Mouse (Mus musculus): ENCODE data around the gene Mis12. TPM values are rescaled to one million over a fixed set of nuclear protein-coding genes. Genes with fewer than 3 reads are reported as not detected.
A peak's percentile ranks its signal among the peaks of the same experiment; 100 is the strongest.

The Mis12 gene
- polyA plus RNA-seq, 1 experiment from 2014 or later: 67.8 TPM

GRCm38 (mm10) chr11:71001167-71001566 lies 18.2 kb upstream of the Mis12 start:
- Histone ChIP-seq H3K4me3 (no peak overlapping the region), H3K27me3 (ENCODE audit: low read depth, poor library complexity, severe bottlenecking) (no peaks in the 10 kb centered on the region), H3K27ac (replicated peaks) (no peak overlapping the region), H3K4me1 (peaks cover 22% of the 10 kb centered on the region), H3K9me3 (replicated peaks) (no peaks in the 10 kb centered on the region), H3K36me3 (peaks cover 47% of the 10 kb centered on the region)
- DNase-seq (ENCODE audit: low spot score): no peak
- 92% methylated on average over 4 of the region's 4 CpGs for WGBS

DNA sequence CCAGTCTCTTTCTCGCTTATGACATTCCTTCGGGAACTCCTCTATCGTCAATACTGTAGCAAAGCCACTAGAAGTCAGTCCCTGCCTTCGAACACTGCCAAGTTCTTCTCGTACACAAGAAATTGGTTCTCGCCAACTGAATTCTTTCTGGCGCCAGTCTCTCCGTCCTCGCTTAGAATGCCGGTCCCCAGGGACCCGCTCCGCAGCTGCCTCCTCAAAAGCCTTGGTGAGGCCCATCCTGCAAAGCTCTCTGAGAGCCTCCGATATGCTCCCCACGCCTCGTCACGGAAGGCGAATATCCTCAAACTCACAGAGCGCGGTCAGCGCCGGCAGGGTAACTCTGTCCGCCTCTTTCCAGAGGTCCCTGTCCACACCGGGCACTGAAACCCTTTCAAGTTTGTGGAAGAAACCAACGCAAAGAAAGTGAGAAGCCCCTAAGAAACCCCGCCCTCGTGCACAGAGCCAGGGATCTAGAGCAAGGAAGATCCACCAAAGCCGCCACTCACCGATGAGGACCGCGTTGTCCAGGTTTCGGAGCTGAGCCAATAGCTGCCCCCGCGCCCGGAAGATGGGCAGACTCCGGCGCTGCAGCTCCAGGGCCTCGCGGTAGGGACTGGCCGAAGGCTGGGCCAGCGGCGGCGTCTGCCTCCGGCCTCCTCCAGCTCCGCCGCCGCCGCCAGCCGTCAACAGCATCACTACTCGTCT lies 15.6 kb upstream of the Mis12 start:
- WGBS: under 1% methylated on average over 49 of the region's 49 CpGs
- Histone ChIP-seq H3K4me1 (peaks cover 22% of the 10 kb centered on the region), H3K27ac (replicated peaks) (peak overlapping the region; percentile 83), H3K9me3 (replicated peaks) (no peaks in the 10 kb centered on the region), H3K4me3 (peak overlapping the region; percentile 89), H3K27me3 (ENCODE audit: low read depth, poor library complexity, severe bottlenecking) (no peaks in the 10 kb centered on the region), H3K36me3 (peaks cover 43% of the 10 kb centered on the region)
- DNase-seq (ENCODE audit: low spot score): peak; percentile 45

GRCm38 (mm10) chr11:71004316-71004773 lies 15.1 kb upstream of the Mis12 start, which contains the start of gene Dhx33:
TSS of gene Dhx33 (minus strand) at chr11:71004437.
- WGBS: under 1% methylated on average over 35 of the region's 35 CpGs
- H3K4me1 ChIP-seq: peaks cover 22% of the 10 kb centered on the region
- peak within 1 kb of the TSS; percentile 89 for H3K4me3 ChIP-seq
- peaks cover 42% of the 10 kb centered on the region for H3K36me3 ChIP-seq
- H3K9me3 ChIP-seq (replicated peaks): no peaks in the 10 kb centered on the region
- H3K27ac ChIP-seq (replicated peaks): peak within 1 kb of the TSS; percentile 83
- H3K27me3 ChIP-seq (ENCODE audit: low read depth, poor library complexity, severe bottlenecking): no peaks in the 10 kb centered on the region
- DNase-seq (ENCODE audit: low spot score): peak; percentile 98

GRCm38 (mm10) chr11:71005046-71005445 lies 14.4 kb upstream of the Mis12 start:
- Histone ChIP-seq H3K9me3 (replicated peaks) (no peaks in the 10 kb centered on the region), H3K4me3 (peak overlapping the region; percentile 89), H3K36me3 (peaks cover 42% of the 10 kb centered on the region), H3K4me1 (peaks cover 22% of the 10 kb centered on the region), H3K27ac (replicated peaks) (peak overlapping the region; percentile 83), H3K27me3 (ENCODE audit: low read depth, poor library complexity, severe bottlenecking) (no peaks in the 10 kb centered on the region)
- no peak for DNase-seq (ENCODE audit: low spot score)
- WGBS: 67% methylated on average over 5 of the region's 5 CpGs

DNA sequence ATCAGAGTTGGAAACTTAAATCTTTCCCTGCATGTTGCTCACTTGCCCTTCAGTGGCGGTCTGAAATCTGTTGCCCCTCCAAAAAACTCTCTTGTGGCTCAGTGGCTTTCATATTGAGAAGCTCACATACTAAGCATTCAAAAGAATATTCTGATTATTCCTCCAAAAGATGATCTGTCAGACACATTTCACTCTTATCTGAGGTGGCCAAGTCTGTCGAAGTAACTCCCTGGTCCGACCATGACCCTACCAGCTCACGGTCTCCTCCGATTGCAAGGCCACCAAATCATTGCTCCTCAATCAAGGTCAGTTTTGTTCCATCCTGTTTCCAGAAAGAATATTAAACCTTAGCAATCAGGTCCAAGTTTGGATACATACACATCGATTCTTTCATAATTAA lies 12.4 kb upstream of the Mis12 start:
- no peak for DNase-seq (ENCODE audit: low spot score)
- no peak overlapping the region for H3K4me3 ChIP-seq
- H3K9me3 ChIP-seq (replicated peaks): no peaks in the 10 kb centered on the region
- H3K36me3 ChIP-seq: peaks cover 49% of the 10 kb centered on the region
- no peak overlapping the region for H3K27ac ChIP-seq (replicated peaks)
- H3K27me3 ChIP-seq (ENCODE audit: low read depth, poor library complexity, severe bottlenecking): no peaks in the 10 kb centered on the region
- 96% methylated on average over 6 of the region's 6 CpGs for WGBS
- H3K4me1 ChIP-seq: peaks cover 22% of the 10 kb centered on the region

- Histone ChIP-seq H3K9me3 (replicated peaks) (no peaks in the 10 kb centered on the region), H3K4me3 (no peak overlapping the region), H3K4me1 (peaks cover 14% of the 10 kb centered on the region), H3K27ac (replicated peaks) (no peak overlapping the region), H3K27me3 (ENCODE audit: low read depth, poor library complexity, severe bottlenecking) (no peaks in the 10 kb centered on the region), H3K36me3 (peaks cover 57% of the 10 kb centered on the region)
- WGBS: 91% methylated on average over 7 of the region's 7 CpGs
- no peak for DNase-seq (ENCODE audit: low spot score)
Observed at GRCm38 (mm10) chr11:71007831-71008230, 11.6 kb upstream of the Mis12 start.

DNA sequence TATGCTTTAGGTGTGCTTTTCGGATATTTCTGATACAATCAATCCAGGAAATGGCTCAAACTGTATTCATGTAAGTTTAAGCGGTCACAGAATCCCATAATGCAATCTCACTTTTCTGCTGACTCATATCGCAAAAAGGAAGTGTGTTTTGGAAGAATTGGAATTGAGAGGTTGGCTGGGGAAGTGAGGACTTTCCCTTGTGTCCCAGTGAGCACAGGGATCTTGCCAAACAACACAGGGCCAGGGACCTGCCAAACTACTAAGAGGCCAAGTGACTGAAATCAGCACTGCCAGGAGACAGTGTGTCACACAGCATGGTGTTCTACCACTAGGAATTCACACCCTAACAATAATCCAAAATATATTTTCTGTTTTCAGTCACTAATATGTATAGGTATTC lies 11.1 kb upstream of the Mis12 start:
- H3K36me3 ChIP-seq: peaks cover 62% of the 10 kb centered on the region
- H3K27me3 ChIP-seq (ENCODE audit: low read depth, poor library complexity, severe bottlenecking): no peaks in the 10 kb centered on the region
- WGBS: 97% methylated on average over 3 of the region's 3 CpGs
- H3K27ac ChIP-seq (replicated peaks): no peak overlapping the region
- H3K4me3 ChIP-seq: no peak overlapping the region
- no peaks in the 10 kb centered on the region for H3K9me3 ChIP-seq (replicated peaks)
- peaks cover 9% of the 10 kb centered on the region for H3K4me1 ChIP-seq
- no peak for DNase-seq (ENCODE audit: low spot score)

- no peak for DNase-seq (ENCODE audit: low spot score)
- no peaks in the 10 kb centered on the region for H3K9me3 ChIP-seq (replicated peaks)
- 95% methylated on average over 7 of the region's 7 CpGs for WGBS
- peaks cover 12% of the 10 kb centered on the region for H3K4me1 ChIP-seq
- peaks cover 67% of the 10 kb centered on the region for H3K36me3 ChIP-seq
- H3K27ac ChIP-seq (replicated peaks): no peak overlapping the region
- H3K4me3 ChIP-seq: no peak overlapping the region
- H3K27me3 ChIP-seq (ENCODE audit: low read depth, poor library complexity, severe bottlenecking): no peaks in the 10 kb centered on the region
Observed at GRCm38 (mm10) chr11:71012743-71013142, 6.7 kb upstream of the Mis12 start.

DNA sequence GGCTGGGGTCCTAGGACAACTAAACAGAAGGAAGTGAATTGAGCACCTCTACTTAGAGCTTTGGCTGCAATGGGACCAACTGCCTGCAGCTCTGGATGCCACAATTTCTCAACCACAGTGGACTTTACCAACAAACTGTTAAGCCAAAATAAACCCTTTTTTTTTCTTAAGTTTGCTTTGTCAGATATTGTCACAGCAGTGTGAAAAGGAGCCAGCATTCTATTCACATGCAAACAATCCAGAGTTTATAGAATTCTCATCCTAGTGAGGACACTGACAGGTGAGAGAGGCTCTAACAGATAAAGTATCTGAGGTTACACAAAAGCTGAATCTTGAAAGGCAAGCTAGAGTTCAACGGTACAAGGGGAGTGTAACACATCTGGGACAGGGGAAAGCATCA lies 2.4 kb upstream of the Mis12 start:
- peaks cover 39% of the 10 kb centered on the region for H3K4me1 ChIP-seq
- H3K36me3 ChIP-seq: peaks cover 42% of the 10 kb centered on the region
- H3K9me3 ChIP-seq (replicated peaks): no peaks in the 10 kb centered on the region
- no peak for DNase-seq (ENCODE audit: low spot score)
- no peaks in the 10 kb centered on the region for H3K27me3 ChIP-seq (ENCODE audit: low read depth, poor library complexity, severe bottlenecking)
- no peak overlapping the region for H3K27ac ChIP-seq (replicated peaks)
- no peak overlapping the region for H3K4me3 ChIP-seq
- WGBS: 92% methylated on average over 1 of the region's 1 CpGs

DNA sequence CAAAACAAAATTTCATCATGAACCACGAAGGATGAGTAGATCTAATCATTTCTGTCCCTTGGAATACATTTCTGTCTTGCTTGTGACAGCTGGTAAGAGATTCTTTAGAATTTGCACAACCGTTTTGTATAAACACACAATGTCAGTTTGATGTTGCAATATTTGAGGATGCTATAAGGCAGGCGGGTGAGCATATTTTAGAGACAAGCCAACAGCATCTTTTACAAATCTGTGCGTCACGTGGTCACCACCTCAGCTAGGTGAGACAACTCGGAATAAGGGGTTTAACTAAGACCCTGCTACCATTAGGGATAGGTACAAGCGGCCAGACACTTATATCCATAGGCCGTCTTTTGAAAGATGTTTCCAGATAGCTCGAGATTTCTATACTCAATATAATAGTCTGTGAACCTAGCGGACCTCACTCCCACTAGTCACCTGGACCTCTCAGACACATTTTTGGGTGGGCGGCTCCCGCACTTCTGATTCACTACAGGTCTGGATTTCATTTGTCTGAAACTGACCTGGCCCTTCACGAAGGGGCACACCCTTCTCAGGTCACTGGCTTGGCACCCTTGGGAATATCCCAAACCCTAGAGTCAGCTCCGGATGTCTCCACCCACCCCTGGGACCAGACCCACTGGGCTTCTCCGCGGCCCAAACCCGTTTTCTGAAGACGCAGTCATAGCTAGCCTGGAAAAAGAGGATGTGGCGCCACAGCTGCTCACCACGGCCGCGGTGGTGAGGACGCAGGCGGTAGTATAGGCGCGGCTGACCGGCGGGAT lies 803 bp upstream of the Mis12 start:
- no peaks in the 10 kb centered on the region for H3K9me3 ChIP-seq (replicated peaks)
- peak overlapping the region; percentile 89 for H3K4me3 ChIP-seq
- 7% methylated on average over 28 of the region's 28 CpGs for WGBS
- DNase-seq (ENCODE audit: low spot score): no peak
- peak overlapping the region; percentile 96 for H3K27ac ChIP-seq (replicated peaks)
- H3K4me1 ChIP-seq: peaks cover 43% of the 10 kb centered on the region
- peaks cover 42% of the 10 kb centered on the region for H3K36me3 ChIP-seq
- no peaks in the 10 kb centered on the region for H3K27me3 ChIP-seq (ENCODE audit: low read depth, poor library complexity, severe bottlenecking)

GRCm38 (mm10) chr11:71028280-71028679 lies 8.9 kb downstream of the Mis12 start:
- no peak overlapping the region for H3K27ac ChIP-seq (replicated peaks)
- H3K4me1 ChIP-seq: peaks cover 29% of the 10 kb centered on the region
- no peak for DNase-seq (ENCODE audit: low spot score)
- H3K27me3 ChIP-seq (ENCODE audit: low read depth, poor library complexity, severe bottlenecking): no peaks in the 10 kb centered on the region
- H3K36me3 ChIP-seq: peaks cover 61% of the 10 kb centered on the region
- WGBS: 91% methylated on average over 3 of the region's 3 CpGs
- H3K4me3 ChIP-seq: no peak overlapping the region
- no peaks in the 10 kb centered on the region for H3K9me3 ChIP-seq (replicated peaks)

DNA sequence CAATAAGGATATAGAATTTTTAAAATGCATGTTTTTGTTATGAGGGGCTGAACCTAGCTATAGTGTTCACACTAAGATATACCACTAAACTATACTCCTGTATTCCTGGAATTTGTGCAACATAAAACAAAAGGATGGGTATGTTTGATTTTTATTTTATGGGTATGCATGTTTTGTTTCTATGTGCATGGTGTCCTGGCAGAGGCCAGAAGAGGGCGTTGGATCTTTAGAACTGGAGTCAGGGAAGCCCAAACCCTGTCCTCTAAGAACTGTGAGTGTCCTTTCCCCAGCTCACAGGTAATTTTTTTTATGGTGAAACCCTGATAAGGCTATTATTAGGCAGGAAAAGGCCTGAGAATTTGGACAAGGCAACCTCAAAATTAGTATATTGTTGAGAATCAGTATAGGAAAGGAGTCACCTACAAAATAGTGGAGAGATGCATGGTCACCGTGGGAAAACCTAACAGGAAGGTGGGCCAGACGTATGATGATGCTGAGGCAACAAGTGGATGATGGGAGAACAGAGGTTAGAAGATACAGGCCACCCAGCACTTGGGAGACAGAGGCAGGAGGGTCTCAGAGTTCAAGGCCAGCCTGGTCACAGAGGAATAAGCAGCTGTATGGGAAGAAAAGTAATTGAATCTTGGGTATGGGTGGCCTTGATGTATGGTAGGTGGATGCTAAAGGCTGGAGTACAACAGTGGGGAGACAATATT lies 10.2 kb downstream of the Mis12 start:
- no peaks in the 10 kb centered on the region for H3K27me3 ChIP-seq (ENCODE audit: low read depth, poor library complexity, severe bottlenecking)
- H3K36me3 ChIP-seq: peaks cover 48% of the 10 kb centered on the region
- peaks cover 42% of the 10 kb centered on the region for H3K4me1 ChIP-seq
- DNase-seq (ENCODE audit: low spot score): no peak
- no peak overlapping the region for H3K4me3 ChIP-seq
- WGBS: 79% methylated on average over 3 of the region's 3 CpGs
- no peak overlapping the region for H3K27ac ChIP-seq (replicated peaks)
- H3K9me3 ChIP-seq (replicated peaks): no peaks in the 10 kb centered on the region
